Mouse (Mus musculus): ENCODE measurements at regions not wholly inside any gene's neighbourhood (a gene's known extent, or its start where the extent isn't known, plus 50 kb on each side); places are given as distances from the start of the nearest gene placed in this dataset.
A peak's percentile ranks its signal among the peaks of the same experiment; 100 is the strongest.

GRCm38 (mm10) chr11:7508861-7509260 is 295.1 kb upstream of the Igfbp3 start:
- no peak for DNase-seq (ENCODE audit: low spot score)

GRCm38 (mm10) chr11:7506421-7506945 is 292.8 kb upstream of the Igfbp3 start:
- peak; percentile 19 for DNase-seq (ENCODE audit: low spot score)

GRCm38 (mm10) chr11:7504651-7505321 is 291.1 kb upstream of the Igfbp3 start:
- no peak for DNase-seq (ENCODE audit: low spot score)

- DNase-seq (ENCODE audit: low spot score) = no peak
These were observed 289.0 kb upstream of the Igfbp3 start for GRCm38 (mm10) chr11:7502679-7503078.

- no peak for DNase-seq (ENCODE audit: low spot score)
These were observed 288.3 kb upstream of the Igfbp3 start for GRCm38 (mm10) chr11:7502045-7502444.

GRCm38 (mm10) chr11:7497803-7498202 is 284.1 kb upstream of the Igfbp3 start:
- no peak for DNase-seq (ENCODE audit: low spot score)

- no peak for DNase-seq (ENCODE audit: low spot score)
These were observed 260.3 kb upstream of the Igfbp3 start for GRCm38 (mm10) chr11:7473832-7474545.

- no peak for DNase-seq (ENCODE audit: low spot score)
These were observed 251.8 kb upstream of the Igfbp3 start for GRCm38 (mm10) chr11:7465522-7465921.

GRCm38 (mm10) chr11:7461956-7462771 is 248.4 kb upstream of the Igfbp3 start:
- no peak for DNase-seq (ENCODE audit: low spot score)

GRCm38 (mm10) chr11:7451756-7452155 is 238.0 kb upstream of the Igfbp3 start:
- DNase-seq (ENCODE audit: low spot score) = no peak

GRCm38 (mm10) chr11:7444494-7444893 is 230.8 kb upstream of the Igfbp3 start:
- DNase-seq (ENCODE audit: low spot score) = no peak

- no peak for DNase-seq (ENCODE audit: low spot score)
These were observed 225.6 kb upstream of the Igfbp3 start for GRCm38 (mm10) chr11:7439276-7439675.

- no peak for DNase-seq (ENCODE audit: low spot score)
These were observed 220.9 kb upstream of the Igfbp3 start for GRCm38 (mm10) chr11:7434591-7434990.

GRCm38 (mm10) chr11:7427771-7428170 is 214.0 kb upstream of the Igfbp3 start:
- no peak for DNase-seq (ENCODE audit: low spot score)

- no peak for DNase-seq (ENCODE audit: low spot score)
These were observed 211.5 kb upstream of the Igfbp3 start for GRCm38 (mm10) chr11:7425233-7425632.

GRCm38 (mm10) chr11:7424082-7424471 is 210.4 kb upstream of the Igfbp3 start:
- DNase-seq (ENCODE audit: low spot score) = no peak

GRCm38 (mm10) chr11:7423276-7424081 is 209.8 kb upstream of the Igfbp3 start:
- DNase-seq (ENCODE audit: low spot score) = peak; percentile 24

GRCm38 (mm10) chr11:7412631-7413030 is 198.9 kb upstream of the Igfbp3 start:
- no peak for DNase-seq (ENCODE audit: low spot score)

- DNase-seq (ENCODE audit: low spot score) = no peak
These were observed 195.3 kb upstream of the Igfbp3 start for GRCm38 (mm10) chr11:7408992-7409391.

GRCm38 (mm10) chr11:7404666-7405065 is 190.9 kb upstream of the Igfbp3 start:
- DNase-seq (ENCODE audit: low spot score) = no peak

- no peak for DNase-seq (ENCODE audit: low spot score)
These were observed 158.1 kb upstream of the Igfbp3 start for GRCm38 (mm10) chr11:7371835-7372234.

GRCm38 (mm10) chr11:7361388-7361787 is 147.7 kb upstream of the Igfbp3 start:
- no peak for DNase-seq (ENCODE audit: low spot score)

Data from yolk sac, embryonic 10.5 days (tissue).